Mouse (Mus musculus): ENCODE data around the gene Arhgef12.

Arhgef12 gene

DNA sequence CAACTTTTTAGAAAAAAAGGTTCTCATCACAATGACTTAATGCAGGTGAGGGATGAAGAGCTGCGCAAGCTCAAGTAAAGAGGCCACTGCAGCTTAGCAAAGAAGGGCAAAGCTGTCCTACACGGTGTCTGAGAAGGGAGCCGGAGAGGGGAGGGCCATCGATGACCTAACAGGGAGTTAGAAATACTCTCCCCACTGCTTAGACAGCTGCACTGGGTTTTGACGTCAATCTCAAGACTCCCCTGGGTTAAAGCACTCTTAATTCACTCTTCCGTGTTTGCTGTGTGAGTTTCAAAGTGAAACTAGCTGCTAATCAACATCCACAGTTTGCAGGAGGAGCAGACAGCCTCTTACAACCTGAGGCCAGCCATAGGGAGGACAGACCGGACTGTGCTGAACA lies 30.9 kb downstream of the Arhgef12 start:
- no peak for DNase-seq (ENCODE audit: low spot score)

- DNase-seq (ENCODE audit: low spot score), result no peak
These were observed 32.4 kb downstream of the Arhgef12 start for GRCm38 (mm10) chr9:43074611-43075010.

GRCm38 (mm10) chr9:43071741-43072140 lies 35.3 kb downstream of the Arhgef12 start:
- DNase-seq (ENCODE audit: low spot score), result no peak

DNA sequence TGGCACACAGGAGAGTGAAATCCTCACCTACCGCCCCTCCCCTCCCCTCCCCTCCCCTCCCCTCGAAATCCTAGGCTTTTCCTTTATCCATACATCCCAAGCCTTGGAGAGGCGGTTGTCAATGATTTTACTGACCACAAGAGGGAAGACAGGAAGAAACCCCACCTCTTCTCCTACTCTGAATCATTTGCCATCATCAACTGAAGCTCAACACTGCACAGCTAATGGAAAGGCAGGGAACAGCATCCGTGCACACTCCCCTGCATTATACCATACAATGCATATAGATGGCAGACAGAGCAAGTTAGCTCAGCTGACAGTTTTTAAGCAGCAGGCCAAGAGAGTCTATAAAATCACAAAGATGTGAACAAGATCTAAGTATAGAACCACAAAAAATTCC lies 35.9 kb downstream of the Arhgef12 start:
- DNase-seq (ENCODE audit: low spot score), result no peak

- DNase-seq (ENCODE audit: low spot score), result no peak
These were observed 36.5 kb downstream of the Arhgef12 start for GRCm38 (mm10) chr9:43070566-43070965.

- DNase-seq (ENCODE audit: low spot score), result no peak
These were observed 36.9 kb downstream of the Arhgef12 start for GRCm38 (mm10) chr9:43070153-43070552.

- no peak for DNase-seq (ENCODE audit: low spot score)
These were observed 39.1 kb downstream of the Arhgef12 start for GRCm38 (mm10) chr9:43067896-43068295.

GRCm38 (mm10) chr9:43065231-43065630 lies 41.8 kb downstream of the Arhgef12 start:
- DNase-seq (ENCODE audit: low spot score), result no peak

- no peak for DNase-seq (ENCODE audit: low spot score)
These were observed 45.5 kb downstream of the Arhgef12 start for GRCm38 (mm10) chr9:43061545-43061944.

- no peak for DNase-seq (ENCODE audit: low spot score)
These were observed 56.6 kb downstream of the Arhgef12 start for GRCm38 (mm10) chr9:43050391-43050790.

DNA sequence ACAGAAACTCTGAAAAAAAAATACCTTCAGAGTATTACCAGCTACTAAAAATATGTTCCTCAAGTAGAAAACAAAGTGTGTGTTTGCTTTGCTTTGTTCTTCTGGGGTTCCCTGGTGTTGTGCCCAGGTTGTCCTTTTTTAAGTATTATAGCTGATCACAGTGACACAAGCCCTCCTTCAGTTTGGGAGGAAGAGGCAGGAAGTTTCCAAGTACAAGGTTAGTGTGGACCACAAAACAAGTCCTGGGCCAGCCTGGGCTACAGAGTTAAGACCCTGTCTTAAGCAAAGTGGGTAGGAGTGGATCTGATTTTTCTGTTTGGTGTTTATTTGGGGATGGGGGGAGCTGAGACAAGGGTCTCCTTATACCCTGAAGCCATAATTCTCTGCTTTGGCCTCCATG lies 62.6 kb downstream of the Arhgef12 start:
- no peak for DNase-seq (ENCODE audit: low spot score)

- DNase-seq (ENCODE audit: low spot score), result no peak
These were observed 68.6 kb downstream of the Arhgef12 start for GRCm38 (mm10) chr9:43038466-43038865.

GRCm38 (mm10) chr9:43035208-43035607 lies 71.8 kb downstream of the Arhgef12 start:
- no peak for DNase-seq (ENCODE audit: low spot score)

- DNase-seq (ENCODE audit: low spot score), result no peak
These were observed 72.8 kb downstream of the Arhgef12 start for GRCm38 (mm10) chr9:43034273-43034672.

GRCm38 (mm10) chr9:43027757-43028156 lies 79.3 kb downstream of the Arhgef12 start:
- DNase-seq (ENCODE audit: low spot score), result no peak

- DNase-seq (ENCODE audit: low spot score), result no peak
These were observed 85.4 kb downstream of the Arhgef12 start for GRCm38 (mm10) chr9:43021515-43022251.

- DNase-seq (ENCODE audit: low spot score), result no peak
These were observed 87.4 kb downstream of the Arhgef12 start for GRCm38 (mm10) chr9:43019656-43020055.

- DNase-seq (ENCODE audit: low spot score), result no peak
These were observed 91.3 kb downstream of the Arhgef12 start for GRCm38 (mm10) chr9:43015786-43016185.

GRCm38 (mm10) chr9:43015366-43015765 lies 91.7 kb downstream of the Arhgef12 start:
- DNase-seq (ENCODE audit: low spot score), result no peak

DNA sequence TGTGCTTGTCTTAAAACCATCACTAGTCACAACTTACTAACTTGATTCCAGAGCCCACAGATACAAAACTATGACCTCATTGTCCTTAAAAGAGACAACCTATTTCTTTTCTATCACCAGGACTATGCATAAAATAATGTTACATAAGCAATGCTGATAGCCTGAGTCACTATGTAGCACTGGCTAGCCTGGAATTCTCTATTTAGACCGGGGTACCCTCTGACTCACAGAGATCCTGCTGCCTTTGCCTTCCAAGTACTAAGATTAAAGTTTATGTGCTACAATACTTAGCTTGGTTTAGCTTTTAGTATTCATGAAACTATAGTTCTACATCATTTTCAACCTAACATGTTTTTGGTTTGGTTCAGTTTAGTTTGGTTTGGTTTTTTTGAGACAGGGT lies 92.2 kb downstream of the Arhgef12 start:
- no peak for DNase-seq (ENCODE audit: low spot score)

DNA sequence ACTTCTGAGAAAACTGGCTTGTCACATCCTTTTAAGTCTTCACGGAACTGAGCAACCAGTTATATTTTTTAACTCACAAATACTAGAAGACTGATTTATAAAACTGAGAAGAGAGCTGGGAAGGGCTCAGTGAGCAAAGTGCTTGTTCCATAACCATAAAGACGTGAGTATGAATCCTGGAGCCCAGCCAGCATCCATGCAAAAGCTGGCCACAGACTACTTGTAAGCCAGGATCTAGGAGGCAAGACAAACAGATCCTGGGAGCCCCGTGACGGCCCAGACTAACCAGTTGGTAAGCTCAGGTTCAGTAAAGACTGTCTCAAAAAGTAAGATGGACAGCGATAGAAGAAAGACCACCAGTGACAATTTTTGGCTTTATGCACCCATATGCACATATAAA lies 94.5 kb downstream of the Arhgef12 start:
- no peak for DNase-seq (ENCODE audit: low spot score)

GRCm38 (mm10) chr9:43011061-43011460 lies 96.0 kb downstream of the Arhgef12 start:
- DNase-seq (ENCODE audit: low spot score), result no peak

GRCm38 (mm10) chr9:43003881-43004280 lies 103.2 kb downstream of the Arhgef12 start:
- no peak for DNase-seq (ENCODE audit: low spot score)

GRCm38 (mm10) chr9:43003017-43003416 lies 104.0 kb downstream of the Arhgef12 start:
- DNase-seq (ENCODE audit: low spot score), result no peak

All from ovary, adult 18-20 months (tissue).